Mouse (Mus musculus) stomach, embryonic 15.5 days (tissue): ENCODE results near the gene Ube2d1. TPM values are rescaled to one million over a fixed set of nuclear protein-coding genes. Genes with fewer than 3 reads are reported as not detected.

Source experiments
- ATAC-seq: fragments of 200-750 bp; cut with Nextera tagmentation; 2 replicates; pipeline ENCODE4 v1.8.0; 2017; ENCODE audit warnings: low read depth, moderate number of reproducible peaks, moderate TSS enrichment; ENCODE audit not compliant: insufficient read depth, low FRiP score
- H3K27ac ChIP-seq: fragments of 300-500 bp; sonication (generic); 2 replicates; pipeline ENCODE4 v1.5.1; 2015; ENCODE audit warnings: mild to moderate bottlenecking, inconsistent platforms
- H3K27me3 ChIP-seq: fragments of 300-500 bp; sonication (generic); replicated peaks from 2 replicates; pipeline ENCODE4 v1.6.1; 2015; ENCODE audit warnings: inconsistent platforms
- H3K36me3 ChIP-seq: fragments of 300-500 bp; sonication (generic); 2 replicates; pipeline ENCODE4 v1.6.1; 2015; ENCODE audit warnings: inconsistent platforms
- H3K4me1 ChIP-seq: fragments of 300-500 bp; sonication (generic); 2 replicates; pipeline ENCODE4 v1.6.1; 2015; ENCODE audit warnings: inconsistent platforms
- H3K4me2 ChIP-seq: fragments of 300-500 bp; sonication (generic); 2 replicates; pipeline ENCODE4 v1.6.1; 2015; ENCODE audit warnings: mild to moderate bottlenecking, inconsistent platforms
- H3K4me3 ChIP-seq: fragments of 300-500 bp; sonication (generic); replicated peaks from 2 replicates; pipeline ENCODE4 v1.5.1; 2015; ENCODE audit warnings: inconsistent platforms
- H3K9ac ChIP-seq: fragments of 300-500 bp; sonication (generic); 2 replicates; pipeline ENCODE4 v1.6.1; 2015; ENCODE audit warnings: inconsistent platforms
- H3K9me3 ChIP-seq: fragments of 300-500 bp; sonication (generic); 2 replicates; pipeline ENCODE4 v1.6.1; 2016; ENCODE audit warnings: inconsistent platforms
- WGBS: fragments of 180-500 bp; shearing (Covaris S2); methylation state at CpG from one replicate; pipeline ENCODE4 v1.1.7; 2015; 5-methylcytosine and 5-hydroxymethylcytosine counted together
- polyA plus RNA-seq: library from polyadenylated mRNA; unstranded; fragments of >200 nt; fragmentation: Nextera tagmentation; extraction: Ambion mirVana; gene quantifications from 2 replicates; pipeline ENCODE4 v1.2.1, GENCODE M21; 2015

The Ube2d1 gene
- polyA plus RNA-seq, 1 experiment from 2014 or later: 51.6 TPM

- WGBS: 72% methylated on average over 11 of the region's 11 CpGs
- H3K4me1 ChIP-seq: no peaks in the 10 kb centered on the region
- H3K9ac ChIP-seq: no peak overlapping the region
- no peaks in the 10 kb centered on the region for H3K27me3 ChIP-seq
- ATAC-seq: no peak
- H3K4me2 ChIP-seq: no peak overlapping the region
- no peaks in the 10 kb centered on the region for H3K36me3 ChIP-seq
- no peaks in the 10 kb centered on the region for H3K9me3 ChIP-seq
- no peak overlapping the region for H3K4me3 ChIP-seq
- H3K27ac ChIP-seq: no peak overlapping the region
Observed at GRCm38 (mm10) chr10:71316056-71316455, 31.0 kb upstream of the Ube2d1 start.

GRCm38 (mm10) chr10:71314596-71314995 lies 29.5 kb upstream of the Ube2d1 start:
- H3K36me3 ChIP-seq: no peaks in the 10 kb centered on the region
- H3K27ac ChIP-seq: no peak overlapping the region
- no peak overlapping the region for H3K4me3 ChIP-seq
- no peak for ATAC-seq
- H3K9me3 ChIP-seq: no peaks in the 10 kb centered on the region
- H3K9ac ChIP-seq: no peak overlapping the region
- no peak overlapping the region for H3K4me2 ChIP-seq
- no peaks in the 10 kb centered on the region for H3K27me3 ChIP-seq
- no peaks in the 10 kb centered on the region for H3K4me1 ChIP-seq
- WGBS: 72% methylated on average over 3 of the region's 3 CpGs

DNA sequence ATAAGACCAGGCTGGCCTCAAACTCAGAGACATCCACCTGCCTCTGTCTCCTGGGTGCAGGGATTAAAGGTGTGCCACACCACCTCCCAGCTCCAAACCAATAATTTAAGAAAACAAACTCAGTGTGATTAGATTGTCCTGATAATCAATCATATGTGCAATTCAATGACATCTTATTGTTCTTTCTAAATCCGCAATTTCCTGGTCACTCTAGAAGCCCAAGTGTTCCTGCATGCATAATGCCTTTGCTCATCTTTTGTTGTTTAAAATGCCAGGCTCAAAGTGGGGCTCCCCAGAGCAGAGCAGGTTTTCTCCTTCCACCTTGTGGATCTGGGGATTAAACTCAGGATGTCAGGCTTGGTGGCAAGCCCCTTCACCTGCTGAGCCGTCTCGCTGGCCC lies 25.2 kb upstream of the Ube2d1 start:
- no peak overlapping the region for H3K9ac ChIP-seq
- no peaks in the 10 kb centered on the region for H3K9me3 ChIP-seq
- no peaks in the 10 kb centered on the region for H3K27me3 ChIP-seq
- H3K4me3 ChIP-seq: no peak overlapping the region
- WGBS: 47% methylated on average over 3 of the region's 3 CpGs
- H3K36me3 ChIP-seq: no peaks in the 10 kb centered on the region
- ATAC-seq: no peak
- no peaks in the 10 kb centered on the region for H3K4me1 ChIP-seq
- no peak overlapping the region for H3K27ac ChIP-seq
- no peak overlapping the region for H3K4me2 ChIP-seq

- Histone ChIP-seq H3K9ac (no peak overlapping the region), H3K36me3 (no peaks in the 10 kb centered on the region), H3K27me3 (no peaks in the 10 kb centered on the region), H3K27ac (no peak overlapping the region), H3K9me3 (no peaks in the 10 kb centered on the region), H3K4me1 (no peaks in the 10 kb centered on the region), H3K4me2 (no peak overlapping the region), H3K4me3 (no peak overlapping the region)
- no peak for ATAC-seq
- WGBS: 87% methylated on average over 5 of the region's 5 CpGs
Observed at GRCm38 (mm10) chr10:71308199-71308598, 23.1 kb upstream of the Ube2d1 start.

DNA sequence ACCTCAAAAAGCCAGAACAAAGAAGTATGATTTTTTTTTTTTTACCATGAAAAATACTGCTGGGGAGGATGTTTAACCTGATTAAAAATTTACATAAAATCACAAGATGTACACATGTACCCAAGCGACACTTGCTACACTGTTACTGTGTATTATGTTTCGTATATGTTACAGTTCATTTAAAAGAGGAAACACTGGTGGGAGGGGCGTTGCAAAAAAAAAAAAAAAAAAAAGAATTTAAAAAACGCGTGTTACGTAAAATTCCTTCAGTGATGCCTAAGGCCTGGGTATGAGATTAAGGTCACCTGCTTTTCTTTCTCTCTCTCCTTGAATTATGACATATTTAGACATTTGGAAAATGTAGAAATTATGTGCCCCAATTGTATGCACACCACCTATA lies 21.7 kb upstream of the Ube2d1 start:
- H3K4me1 ChIP-seq: no peaks in the 10 kb centered on the region
- no peak for ATAC-seq
- no peaks in the 10 kb centered on the region for H3K27me3 ChIP-seq
- H3K36me3 ChIP-seq: no peaks in the 10 kb centered on the region
- no peak overlapping the region for H3K4me3 ChIP-seq
- H3K27ac ChIP-seq: no peak overlapping the region
- no peaks in the 10 kb centered on the region for H3K9me3 ChIP-seq
- H3K9ac ChIP-seq: no peak overlapping the region
- WGBS: 72% methylated on average over 6 of the region's 6 CpGs
- H3K4me2 ChIP-seq: no peak overlapping the region; the same call in 1 of the 2 replicates

DNA sequence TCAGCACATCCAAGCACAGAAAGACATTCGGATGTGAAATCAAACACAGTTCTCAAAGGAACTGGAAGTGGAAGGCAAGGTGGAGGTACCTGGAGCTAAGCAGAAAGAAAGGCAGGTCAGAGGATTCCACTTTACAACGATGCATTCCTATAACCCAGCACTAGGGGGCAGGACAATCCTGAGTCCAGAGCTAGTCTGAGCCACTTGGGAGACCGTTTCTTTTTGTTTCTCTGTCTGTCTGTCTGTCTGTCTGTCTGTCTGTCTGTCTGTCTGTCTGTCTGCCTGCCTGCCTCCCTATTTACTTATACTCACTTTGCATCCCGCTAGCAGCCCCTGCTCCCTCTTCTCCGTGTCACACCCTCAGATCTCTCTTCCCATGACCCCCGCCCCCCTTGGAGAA lies 21.1 kb upstream of the Ube2d1 start:
- H3K27me3 ChIP-seq: no peaks in the 10 kb centered on the region
- no peaks in the 10 kb centered on the region for H3K9me3 ChIP-seq
- ATAC-seq: no peak
- 13% methylated on average over 6 of the region's 6 CpGs for WGBS
- H3K4me1 ChIP-seq: no peaks in the 10 kb centered on the region
- H3K9ac ChIP-seq: no peak overlapping the region
- no peaks in the 10 kb centered on the region for H3K36me3 ChIP-seq
- peak overlapping the region; percentile 42 for H3K4me2 ChIP-seq
- H3K4me3 ChIP-seq: peak overlapping the region; percentile 16; the same call in 1 of the 2 replicates
- H3K27ac ChIP-seq: no peak overlapping the region

- Histone ChIP-seq H3K4me3 (no peak overlapping the region), H3K9ac (no peak overlapping the region), H3K27ac (no peak overlapping the region), H3K4me1 (no peaks in the 10 kb centered on the region), H3K36me3 (no peaks in the 10 kb centered on the region), H3K9me3 (no peaks in the 10 kb centered on the region), H3K4me2 (no peak overlapping the region), H3K27me3 (no peaks in the 10 kb centered on the region)
- no peak for ATAC-seq
- WGBS: 17% methylated on average over 5 of the region's 5 CpGs
Observed at GRCm38 (mm10) chr10:71302490-71302889, 17.4 kb upstream of the Ube2d1 start.

GRCm38 (mm10) chr10:71300161-71300560 lies 15.1 kb upstream of the Ube2d1 start:
- Histone ChIP-seq H3K9me3 (no peaks in the 10 kb centered on the region), H3K36me3 (no peaks in the 10 kb centered on the region), H3K4me1 (no peaks in the 10 kb centered on the region), H3K27me3 (no peaks in the 10 kb centered on the region), H3K27ac (no peak overlapping the region), H3K9ac (no peak overlapping the region), H3K4me3 (no peak overlapping the region), H3K4me2 (no peak overlapping the region)
- no peak for ATAC-seq
- WGBS: 67% methylated on average over 16 of the region's 16 CpGs

GRCm38 (mm10) chr10:71293245-71293644 lies 8.2 kb upstream of the Ube2d1 start:
- Histone ChIP-seq H3K4me1 (peaks cover 4% of the 10 kb centered on the region; the same call in 1 of the 2 replicates), H3K27ac (no peak overlapping the region), H3K4me3 (no peak overlapping the region), H3K36me3 (no peaks in the 10 kb centered on the region), H3K27me3 (no peaks in the 10 kb centered on the region), H3K9ac (no peak overlapping the region), H3K9me3 (no peaks in the 10 kb centered on the region), H3K4me2 (no peak overlapping the region)
- no peak for ATAC-seq
- WGBS: 60% methylated on average over 4 of the region's 4 CpGs

DNA sequence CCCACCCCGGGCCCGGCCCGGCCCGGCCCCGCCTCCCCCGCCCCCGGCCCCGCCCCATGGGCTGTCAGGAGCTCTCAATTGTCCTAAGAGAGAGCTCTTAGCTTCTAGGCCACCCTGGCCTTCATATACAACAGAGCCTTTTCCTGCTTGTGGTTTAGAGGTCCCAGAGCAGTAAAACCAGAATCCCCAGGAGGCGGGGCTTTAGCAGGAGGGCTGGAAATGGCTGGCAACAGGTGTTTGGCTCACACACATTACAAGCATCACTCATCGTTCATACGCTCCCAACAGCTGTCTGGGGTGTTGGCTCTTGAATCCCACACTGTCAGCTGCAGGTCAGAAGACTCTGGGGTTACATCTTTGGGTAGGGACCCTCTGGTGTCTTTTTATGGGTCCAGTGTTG lies 7.2 kb upstream of the Ube2d1 start:
- Histone ChIP-seq H3K4me3 (no peak overlapping the region), H3K4me2 (peak overlapping the region; percentile 27), H3K4me1 (peaks cover 4% of the 10 kb centered on the region; the same call in 1 of the 2 replicates), H3K27me3 (no peaks in the 10 kb centered on the region), H3K27ac (peak overlapping the region; percentile 54; the same call in 1 of the 2 replicates), H3K36me3 (no peaks in the 10 kb centered on the region), H3K9me3 (no peaks in the 10 kb centered on the region), H3K9ac (no peak overlapping the region)
- 5% methylated on average over 9 of the region's 11 CpGs for WGBS
- peak; percentile 61; the same call in 1 of the 2 replicates for ATAC-seq

DNA sequence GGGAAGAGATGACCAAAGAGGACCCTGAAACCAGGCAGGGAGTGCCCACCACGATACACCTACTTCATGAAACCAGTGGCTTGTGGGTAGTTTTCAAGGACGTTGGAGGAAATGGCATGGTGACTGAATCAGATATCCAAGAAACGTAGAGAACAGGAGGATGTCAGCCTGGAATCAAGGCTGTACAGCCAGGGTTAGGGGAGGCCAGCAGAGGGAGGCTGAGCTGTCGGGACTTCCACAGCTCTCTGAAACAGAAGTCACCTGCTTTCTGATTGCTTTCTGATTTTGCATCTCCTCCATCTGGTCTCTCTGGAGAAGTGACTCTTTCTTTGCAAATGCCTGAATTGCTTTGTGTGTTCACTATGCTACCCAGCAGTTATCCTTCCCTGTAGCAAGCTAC lies 6.7 kb upstream of the Ube2d1 start:
- peak overlapping the region; percentile 54; the same call in 1 of the 2 replicates for H3K27ac ChIP-seq

DNA sequence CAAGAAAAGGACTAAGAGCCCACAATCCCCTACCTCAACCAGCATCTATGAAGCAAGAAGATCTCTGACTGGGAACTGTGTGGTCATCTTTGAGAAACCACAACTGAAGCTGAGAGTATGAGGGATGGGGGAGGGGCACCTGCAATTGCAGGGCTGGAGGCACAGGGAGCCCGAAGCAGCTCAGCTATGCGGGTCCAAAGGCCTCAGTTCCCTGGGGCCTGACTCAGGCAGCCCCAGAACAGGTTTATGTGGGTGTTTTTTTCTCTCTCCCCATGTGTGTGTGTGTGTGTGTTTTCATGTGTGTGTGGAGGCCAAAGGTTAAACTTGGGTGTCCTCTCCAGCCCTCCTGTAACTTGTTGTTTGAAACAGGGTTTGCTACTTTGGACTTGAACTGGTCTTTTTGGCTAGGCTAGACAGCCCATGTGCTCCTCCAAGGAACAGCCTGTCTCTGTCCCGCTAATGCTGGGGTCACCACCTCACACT lies 6.2 kb upstream of the Ube2d1 start:
- Histone ChIP-seq H3K4me1 (peaks cover 4% of the 10 kb centered on the region; the same call in 1 of the 2 replicates), H3K9ac (no peak overlapping the region), H3K27ac (no peak overlapping the region), H3K27me3 (no peaks in the 10 kb centered on the region), H3K9me3 (no peaks in the 10 kb centered on the region), H3K4me2 (no peak overlapping the region), H3K36me3 (no peaks in the 10 kb centered on the region), H3K4me3 (no peak overlapping the region)
- WGBS: 34% methylated on average over 3 of the region's 3 CpGs
- no peak for ATAC-seq

More for the DNA sequence above, 6.7 kb upstream of the Ube2d1 start:
- Histone ChIP-seq H3K9me3 (no peaks in the 10 kb centered on the region), H3K27me3 (no peaks in the 10 kb centered on the region), H3K9ac (no peak overlapping the region), H3K36me3 (no peaks in the 10 kb centered on the region), H3K4me1 (peaks cover 4% of the 10 kb centered on the region; the same call in 1 of the 2 replicates), H3K4me2 (peak overlapping the region; percentile 27), H3K4me3 (no peak overlapping the region)
- peak; percentile 7; the same call in 1 of the 2 replicates for ATAC-seq
- WGBS: 11% methylated on average over 4 of the region's 4 CpGs
